ENCODE assay signal across 12 mouse cellular contexts in the genomic region with DNA sequence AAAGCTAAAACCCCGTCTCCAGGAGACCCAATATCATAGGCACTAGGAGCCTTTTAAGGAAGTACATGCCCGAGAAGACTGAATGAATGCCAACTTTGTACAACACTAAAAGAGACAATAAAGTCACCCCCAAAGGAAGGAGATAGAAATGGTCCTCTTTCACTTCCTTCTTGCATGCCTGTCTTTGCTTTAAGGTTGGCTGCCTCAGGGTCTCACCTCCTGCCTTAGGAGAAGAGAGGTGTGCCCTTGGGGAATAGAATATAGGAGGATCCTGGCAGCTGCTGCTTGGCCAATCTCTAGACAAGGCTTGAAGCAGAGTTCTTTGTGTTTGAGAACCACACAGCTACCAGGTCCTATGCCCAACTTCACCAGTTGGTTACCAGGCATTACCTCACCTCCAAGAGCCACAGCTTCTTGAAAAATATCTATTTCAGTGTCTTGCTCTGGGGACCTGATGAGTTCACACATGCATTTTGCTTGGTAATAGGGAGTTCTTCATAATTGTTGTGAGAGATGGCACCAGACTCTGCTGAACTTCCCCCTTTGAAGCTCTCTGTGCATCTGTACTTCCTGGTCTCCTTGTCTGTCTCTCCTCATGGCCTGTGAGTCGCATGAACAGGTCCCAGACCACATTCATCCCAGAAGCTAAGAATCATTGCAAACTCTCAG.
"Had no signal": no experiment of that assay in that cellular context is flagged by ENCODE, and none has a peak within 500 bp of the region (broad histone marks: within the 10 kb centered on the region; RNA-seq: fewer than 3 reads in every experiment).

No protein-coding gene starts in this region.

- H3K4me3 ChIP-seq: left cerebral cortex, adult 2 months; limb, embryonic 12.5 days; liver, embryonic 13.5 days; lung, embryonic 15.5 days; midbrain, embryonic 10.5 days; neural tube, embryonic 12.5 days had no signal

- ATAC-seq: liver, postnatal 0 days had no signal

- DNase-seq: kidney, adult 18-20 months; liver; liver, embryonic 13.5 days; liver, postnatal 0 days; lung, postnatal 14 days; midbrain, embryonic 14.5 days; thymus, postnatal 4 days had no signal

- H3K4me1 ChIP-seq: lung, embryonic 15.5 days; midbrain, embryonic 10.5 days; neural tube, embryonic 12.5 days had no signal

- H3K27ac ChIP-seq: left cerebral cortex, adult 2 months; limb, embryonic 12.5 days; liver, embryonic 13.5 days; lung, embryonic 15.5 days; midbrain, embryonic 10.5 days; neural tube, embryonic 12.5 days had no signal
